Mouse (Mus musculus) intestine, embryonic 14.5 days (tissue): ENCODE results near the gene Zfpm1. TPM values are rescaled to one million over a fixed set of nuclear protein-coding genes. Genes with fewer than 3 reads are reported as not detected.
A peak's percentile ranks its signal among the peaks of the same experiment; 100 is the strongest.

ENCODE experiments used
- ATAC-seq: fragments of 200-750 bp; cut with Nextera tagmentation; replicated peaks from 2 replicates; pipeline ENCODE4 v1.8.0; 2017; ENCODE audit warnings: low read depth, moderate number of reproducible peaks, moderate TSS enrichment, moderate library complexity; ENCODE audit not compliant: low FRiP score, low TSS enrichment
- DNase-seq: peaks from one replicate; pipeline ENCODE4 v3.0.0-alpha.2; 2018; ENCODE audit warnings: low spot score
- H3K27ac ChIP-seq: fragments of 300-500 bp; sonication (generic); 2 replicates; pipeline ENCODE4 v1.5.1; 2014; ENCODE audit warnings: low read depth, mild to moderate bottlenecking, control low read depth
- H3K27me3 ChIP-seq: fragments of 300-500 bp; sonication (generic); replicated peaks from 2 replicates; pipeline ENCODE4 v1.6.1; 2014; ENCODE audit warnings: low read length, control low read depth; ENCODE audit not compliant: control insufficient read depth, insufficient read depth
- H3K36me3 ChIP-seq: fragments of 300-500 bp; sonication (generic); 2 replicates; pipeline ENCODE4 v1.6.1; 2014; ENCODE audit warnings: low read length, control low read depth; ENCODE audit not compliant: control insufficient read depth, insufficient read depth
- H3K4me1 ChIP-seq: fragments of 300-500 bp; sonication (generic); replicated peaks from 2 replicates; pipeline ENCODE4 v1.6.1; 2014; ENCODE audit warnings: low read length, control low read depth, mixed read lengths; ENCODE audit not compliant: control insufficient read depth, insufficient read depth
- H3K4me2 ChIP-seq: fragments of 300-500 bp; sonication (generic); 2 replicates; pipeline ENCODE4 v1.6.1; 2014; ENCODE audit warnings: low read length
- H3K4me3 ChIP-seq: fragments of 300-500 bp; sonication (generic); 2 replicates; pipeline ENCODE4 v1.5.1; 2014; ENCODE audit warnings: low read depth, low read length, control low read depth, mixed read lengths
- H3K9ac ChIP-seq: fragments of 300-500 bp; sonication (generic); 2 replicates; pipeline ENCODE4 v1.6.1; 2014; ENCODE audit warnings: mild to moderate bottlenecking, low read length
- H3K9me3 ChIP-seq: fragments of 300-500 bp; sonication (generic); 2 replicates; pipeline ENCODE4 v1.6.1; 2016; ENCODE audit warnings: low read length, control low read depth; ENCODE audit not compliant: control insufficient read depth
- WGBS: fragments of 180-500 bp; shearing (Covaris S2); extraction: QIAGEN DNeasy Blood & Tissue Kit; methylation state at CpG from one replicate; pipeline ENCODE4 v1.1.7; 2014; 5-methylcytosine and 5-hydroxymethylcytosine counted together
- polyA plus RNA-seq: library from polyadenylated mRNA; unstranded; fragments of >200 nt; fragmentation: Nextera tagmentation; extraction: Ambion mirVana; gene quantifications from 2 replicates; pipeline ENCODE4 v1.2.1, GENCODE M21; 2014

Zfpm1 gene
- polyA plus RNA-seq, 1 experiment from 2014 or later: 6.4 TPM

- Histone ChIP-seq H3K9me3 (no peaks in the 10 kb centered on the region), H3K4me1 (peaks cover 43% of the 10 kb centered on the region), H3K4me3 (no peak overlapping the region), H3K9ac (no peak overlapping the region), H3K27me3 (no peaks in the 10 kb centered on the region), H3K27ac (no peak overlapping the region), H3K4me2 (no peak overlapping the region), H3K36me3 (no peaks in the 10 kb centered on the region)
- ATAC-seq (no peak), DNase-seq (no peak)
- WGBS: 70% methylated on average over 9 of the region's 9 CpGs
Measured at GRCm38 (mm10) chr8:122295389-122295788, 13.4 kb downstream of the Zfpm1 start.

- Histone ChIP-seq H3K36me3 (no peaks in the 10 kb centered on the region), H3K4me3 (no peak overlapping the region), H3K4me1 (peaks cover 43% of the 10 kb centered on the region), H3K27ac (peak overlapping the region; percentile 64; the same call in 1 of the 2 replicates), H3K9ac (0 out of 2 replicates have a peak overlapping the region, but pooled peaks have one; percentile 6), H3K4me2 (no peak overlapping the region), H3K27me3 (no peaks in the 10 kb centered on the region), H3K9me3 (no peaks in the 10 kb centered on the region)
- ATAC-seq: no peak
- DNase-seq: no peak
- WGBS: 35% methylated on average over 24 of the region's 24 CpGs
Measured at GRCm38 (mm10) chr8:122296173-122297001, 14.4 kb downstream of the Zfpm1 start.

- H3K36me3 ChIP-seq: no peaks in the 10 kb centered on the region
- H3K4me3 ChIP-seq: no peak overlapping the region
- DNase-seq: no peak
- H3K4me2 ChIP-seq: no peak overlapping the region
- no peak overlapping the region for H3K27ac ChIP-seq
- peaks cover 27% of the 10 kb centered on the region for H3K4me1 ChIP-seq
- H3K9ac ChIP-seq: no peak overlapping the region
- 64% methylated on average over 16 of the region's 16 CpGs for WGBS
- no peaks in the 10 kb centered on the region for H3K27me3 ChIP-seq
- no peak for ATAC-seq
- H3K9me3 ChIP-seq: no peaks in the 10 kb centered on the region
Measured at GRCm38 (mm10) chr8:122299581-122300254, 17.8 kb downstream of the Zfpm1 start.

- no peak overlapping the region for H3K27ac ChIP-seq
- no peaks in the 10 kb centered on the region for H3K27me3 ChIP-seq
- H3K4me1 ChIP-seq: peaks cover 22% of the 10 kb centered on the region
Measured at GRCm38 (mm10) chr8:122301081-122301480, 19.1 kb downstream of the Zfpm1 start.

GRCm38 (mm10) chr8:122301866-122302265, 19.9 kb downstream of the Zfpm1 start:
- Histone ChIP-seq H3K4me3 (no peak overlapping the region), H3K4me1 (peaks cover 14% of the 10 kb centered on the region), H3K9me3 (no peaks in the 10 kb centered on the region), H3K27me3 (no peaks in the 10 kb centered on the region), H3K36me3 (no peaks in the 10 kb centered on the region), H3K4me2 (no peak overlapping the region), H3K9ac (no peak overlapping the region), H3K27ac (no peak overlapping the region)
- ATAC-seq: no peak
- DNase-seq: no peak
- 84% methylated on average over 5 of the region's 5 CpGs for WGBS

More at GRCm38 (mm10) chr8:122301081-122301480, 19.1 kb downstream of the Zfpm1 start:
- ATAC-seq: no peak
- Histone ChIP-seq H3K36me3 (no peaks in the 10 kb centered on the region), H3K4me2 (no peak overlapping the region), H3K9me3 (no peaks in the 10 kb centered on the region), H3K9ac (no peak overlapping the region), H3K4me3 (no peak overlapping the region)
- WGBS: 85% methylated on average over 13 of the region's 13 CpGs
- no peak for DNase-seq

- H3K36me3 ChIP-seq: peaks cover 6% of the 10 kb centered on the region; the same call in 1 of the 2 replicates
- WGBS: 71% methylated on average over 6 of the region's 6 CpGs
- no peak for DNase-seq
- 0 out of 2 replicates have a peak, but pooled peaks cover 4% of the 10 kb centered on the region for H3K4me1 ChIP-seq
- H3K4me3 ChIP-seq: no peak overlapping the region
- no peak overlapping the region for H3K4me2 ChIP-seq
- H3K9me3 ChIP-seq: no peaks in the 10 kb centered on the region
- no peak for ATAC-seq
- no peak overlapping the region for H3K9ac ChIP-seq
- H3K27me3 ChIP-seq: no peaks in the 10 kb centered on the region
- H3K27ac ChIP-seq: no peak overlapping the region
Measured at GRCm38 (mm10) chr8:122303451-122303850, 21.5 kb downstream of the Zfpm1 start.

- H3K9ac ChIP-seq: no peak overlapping the region
- H3K36me3 ChIP-seq: peaks cover 6% of the 10 kb centered on the region; the same call in 1 of the 2 replicates
- no peaks in the 10 kb centered on the region for H3K27me3 ChIP-seq
- no peak overlapping the region for H3K4me3 ChIP-seq
- H3K4me1 ChIP-seq: 0 out of 2 replicates have a peak, but pooled peaks cover 4% of the 10 kb centered on the region
- H3K4me2 ChIP-seq: no peak overlapping the region
- no peak for DNase-seq
- ATAC-seq: no peak
- WGBS: 26% methylated on average over 3 of the region's 3 CpGs
- H3K9me3 ChIP-seq: no peaks in the 10 kb centered on the region
- no peak overlapping the region for H3K27ac ChIP-seq
Measured at GRCm38 (mm10) chr8:122304058-122304457, 22.1 kb downstream of the Zfpm1 start.

GRCm38 (mm10) chr8:122306660-122307399, 24.9 kb downstream of the Zfpm1 start:
- ATAC-seq: peak; percentile 36; the same call in 1 of the 2 replicates
- H3K27ac ChIP-seq: no peak overlapping the region

More at GRCm38 (mm10) chr8:122306660-122307399, 24.9 kb downstream of the Zfpm1 start:
- Histone ChIP-seq H3K27me3 (no peaks in the 10 kb centered on the region), H3K4me3 (no peak overlapping the region), H3K9me3 (no peaks in the 10 kb centered on the region), H3K36me3 (peaks cover 6% of the 10 kb centered on the region; the same call in 1 of the 2 replicates), H3K4me1 (peaks cover 10% of the 10 kb centered on the region; the same call in 1 of the 2 replicates), H3K4me2 (no peak overlapping the region), H3K9ac (no peak overlapping the region)
- 73% methylated on average over 26 of the region's 26 CpGs for WGBS
- no peak for DNase-seq
